Mouse (Mus musculus): ENCODE results near the gene Rasgrf1.

GRCm38 (mm10) chr9:89916471-89916870 lies 6.8 kb downstream of the Rasgrf1 start:
- TF ChIP-seq GATA1 (IDR thresholded peaks at IDR 0.05; ENCODE audit: low read length): no peak
- TF ChIP-seq TAL1 (IDR thresholded peaks at IDR 0.05; ENCODE audit: low read length): no peak

Measured in erythroblast, embryonic 14.5 days (primary cell).